Mouse (Mus musculus): Measurements from ENCODE around the gene Zgrf1.

The Zgrf1 gene

GRCm38 (mm10) chr3:127552973-127553719, at the start of gene Zgrf1, which contains the start of gene Larp7:
Zgrf1 (plus strand) TSS chr3:127553489.
Larp7 (minus strand) TSS chr3:127553349.
- peak; percentile 99 for DNase-seq (ENCODE audit: low spot score in 2 of 2)

DNA sequence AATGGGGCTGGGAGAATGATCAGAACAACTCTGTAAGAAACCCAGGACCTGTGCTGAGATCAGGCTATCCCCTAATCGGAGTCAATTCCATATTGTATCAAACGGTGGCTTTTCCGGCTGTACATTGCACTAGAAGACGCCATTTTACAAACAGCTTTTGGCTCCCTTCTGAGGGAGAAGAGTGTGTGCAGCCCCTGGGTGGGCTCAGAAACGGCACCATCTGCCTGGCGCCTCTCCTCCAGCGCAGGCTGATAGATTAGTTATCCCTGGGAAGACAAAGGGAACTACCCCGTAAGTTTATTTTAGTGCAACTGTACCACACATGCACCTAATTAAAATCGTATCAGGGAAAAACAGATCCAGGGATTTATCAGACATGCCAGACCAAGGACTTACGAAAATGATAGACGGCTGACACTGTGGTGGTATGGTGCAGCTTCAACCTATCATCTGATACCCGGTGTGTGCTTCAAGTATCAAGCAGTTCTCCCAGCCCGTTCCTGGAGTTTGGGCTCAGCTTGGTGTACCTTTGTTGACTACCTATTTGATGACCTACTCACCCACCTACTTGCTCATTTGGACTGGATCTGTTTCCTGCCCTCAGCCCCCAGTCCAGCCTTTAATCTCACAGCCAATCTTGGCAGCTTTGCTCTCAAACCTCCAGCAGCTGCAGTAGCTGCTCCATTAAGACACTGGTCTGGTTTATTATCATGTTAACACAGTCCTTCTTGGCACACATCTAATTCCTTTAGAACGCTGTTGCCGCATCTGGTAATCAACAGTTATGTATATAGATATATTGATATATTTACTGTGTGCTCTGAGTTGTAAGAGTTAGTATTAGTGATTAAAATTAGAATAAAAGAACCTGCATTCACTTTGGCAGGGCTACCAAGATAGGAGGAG, 45.2 kb upstream of the Zgrf1 start:
- DNase-seq (ENCODE audit: low spot score in 2 of 2) = no peak

GRCm38 (mm10) chr3:127511786-127512746, 41.2 kb upstream of the Zgrf1 start:
- no peak for DNase-seq (ENCODE audit: low spot score in 2 of 2)

GRCm38 (mm10) chr3:127512794-127513335, 40.4 kb upstream of the Zgrf1 start:
- DNase-seq (ENCODE audit: low spot score in 2 of 2) = no peak

DNA sequence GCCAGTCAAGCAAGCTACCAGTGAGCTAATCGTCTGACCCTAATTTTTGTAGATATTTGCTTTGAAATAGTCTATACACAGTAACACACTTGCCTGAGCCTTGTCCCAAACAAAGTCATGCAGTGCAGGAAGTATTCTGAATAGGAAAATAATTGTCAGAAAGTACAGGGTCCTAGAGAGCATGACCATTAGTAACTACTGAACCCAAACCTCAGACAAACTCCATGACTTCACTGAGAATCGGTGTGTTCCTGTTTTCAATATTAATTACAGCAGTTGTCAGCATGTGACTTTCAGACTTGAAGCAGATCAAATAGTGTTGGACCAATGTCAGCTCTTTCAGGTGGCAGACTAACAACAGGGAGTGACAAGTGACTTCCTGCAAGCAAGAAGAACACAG, 39.6 kb upstream of the Zgrf1 start:
- no peak for DNase-seq (ENCODE audit: low spot score in 2 of 2)

- DNase-seq (ENCODE audit: low spot score in 2 of 2) = no peak
Observed at GRCm38 (mm10) chr3:127515251-127515650, 38.0 kb upstream of the Zgrf1 start.

GRCm38 (mm10) chr3:127520300-127520699, 33.0 kb upstream of the Zgrf1 start:
- no peak for DNase-seq (ENCODE audit: low spot score in 2 of 2)

- DNase-seq (ENCODE audit: low spot score in 2 of 2) = no peak
Observed at GRCm38 (mm10) chr3:127521156-127521555, 32.1 kb upstream of the Zgrf1 start.

GRCm38 (mm10) chr3:127525188-127525819, 28.0 kb upstream of the Zgrf1 start:
- DNase-seq (ENCODE audit: low spot score in 2 of 2) = no peak

DNA sequence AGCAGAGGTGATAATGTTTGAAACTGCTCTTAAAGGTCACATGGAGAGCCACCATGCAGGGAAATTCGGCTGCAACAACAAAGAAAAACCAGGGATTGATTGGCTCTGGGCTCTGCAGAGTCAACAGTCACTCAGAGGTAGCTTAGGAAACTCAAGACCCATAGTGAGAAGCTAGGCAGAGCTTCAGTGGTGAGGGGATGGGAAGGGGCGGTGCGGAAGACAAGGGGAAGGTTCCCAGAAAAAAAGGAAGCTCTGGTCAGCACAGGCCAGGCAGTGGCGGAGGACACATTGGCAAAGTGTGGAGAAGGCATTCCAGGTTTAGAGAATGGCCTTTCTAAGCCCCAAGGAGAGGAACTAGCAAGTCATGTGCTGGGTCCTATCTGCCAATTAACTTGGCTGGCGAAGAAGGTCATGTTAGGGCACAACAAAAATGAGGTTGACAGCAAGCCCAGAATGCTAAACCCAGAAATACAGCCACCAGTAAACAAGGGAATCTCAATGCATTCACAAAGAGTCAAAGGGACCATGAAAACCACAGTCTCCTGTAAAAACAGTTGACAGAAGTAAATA, 25.7 kb upstream of the Zgrf1 start:
- DNase-seq (ENCODE audit: low spot score in 2 of 2) = peak in 1 of 2 experiments; percentile 11

- no peak for DNase-seq (ENCODE audit: low spot score in 2 of 2)
Observed at GRCm38 (mm10) chr3:127529210-127529609, 24.1 kb upstream of the Zgrf1 start.

DNA sequence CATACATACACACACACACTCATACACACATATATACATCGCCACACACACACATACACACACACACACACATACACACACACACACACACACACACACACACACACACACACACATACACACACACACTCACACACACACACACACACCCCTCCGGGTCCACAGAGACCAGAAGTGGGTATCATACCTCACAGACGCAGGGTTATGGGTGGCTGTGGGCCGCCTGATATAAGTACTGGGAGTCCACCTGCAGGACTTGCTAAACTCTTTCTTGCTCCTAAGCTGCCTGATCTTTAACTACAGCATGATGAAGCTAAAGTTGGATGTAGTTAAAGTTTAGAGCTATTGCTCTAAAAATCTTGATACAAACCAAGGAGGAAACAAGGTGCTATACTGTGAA, 23.5 kb upstream of the Zgrf1 start:
- DNase-seq (ENCODE audit: low spot score in 2 of 2) = no peak

GRCm38 (mm10) chr3:127530293-127530692, 23.0 kb upstream of the Zgrf1 start:
- no peak for DNase-seq (ENCODE audit: low spot score in 2 of 2)

GRCm38 (mm10) chr3:127539193-127539592, 14.1 kb upstream of the Zgrf1 start:
- no peak for DNase-seq (ENCODE audit: low spot score in 2 of 2)

GRCm38 (mm10) chr3:127543976-127544375, 9.3 kb upstream of the Zgrf1 start:
- DNase-seq (ENCODE audit: low spot score in 2 of 2) = no peak

DNA sequence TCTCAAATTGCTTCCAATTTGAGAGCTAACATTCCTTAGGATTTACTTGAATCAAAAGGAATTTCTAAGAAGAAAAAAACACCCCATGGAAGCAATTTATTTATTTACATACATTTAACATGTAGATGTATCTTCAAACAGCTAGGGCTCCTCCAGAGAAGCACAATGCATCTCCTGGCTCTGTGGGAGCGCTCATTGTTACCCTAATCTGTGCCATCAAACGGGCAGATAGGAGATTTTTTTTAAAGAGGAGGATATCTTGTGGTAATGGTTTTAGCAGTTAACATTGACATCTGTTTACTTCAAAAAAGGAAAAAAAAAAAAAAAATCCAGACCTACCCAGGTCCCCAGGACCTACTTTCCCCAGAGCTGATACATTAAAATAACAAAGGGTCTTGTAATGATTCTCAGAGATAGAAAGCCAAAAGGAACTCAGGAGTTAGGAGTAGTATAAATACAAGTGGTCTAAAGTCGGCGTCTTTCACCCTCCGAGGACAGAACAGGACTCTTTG, 8.6 kb upstream of the Zgrf1 start:
- DNase-seq (ENCODE audit: low spot score in 2 of 2) = no peak

DNA sequence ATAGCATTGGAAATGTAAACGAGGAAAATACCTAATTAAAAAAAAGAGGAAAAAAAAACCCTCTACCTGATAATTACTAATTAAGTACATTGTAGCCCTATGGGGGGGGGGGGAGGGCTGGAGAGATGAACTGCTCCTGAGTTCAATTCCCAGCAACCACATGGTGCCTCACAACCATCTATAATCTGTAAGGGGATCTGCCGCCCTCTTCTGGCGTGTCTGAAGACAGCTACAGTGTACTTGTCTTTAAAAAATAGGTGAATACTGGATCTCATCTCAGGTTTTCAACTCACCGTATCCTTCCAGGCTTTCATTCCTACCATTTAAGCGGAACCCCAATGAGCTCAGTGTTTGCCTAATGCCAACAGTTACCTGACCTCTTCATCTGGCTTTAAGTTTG, 5.4 kb upstream of the Zgrf1 start:
- DNase-seq (ENCODE audit: low spot score in 2 of 2) = no peak

GRCm38 (mm10) chr3:127552434-127552972, 786 bp upstream of the Zgrf1 start:
- no peak for DNase-seq (ENCODE audit: low spot score in 2 of 2)

DNA sequence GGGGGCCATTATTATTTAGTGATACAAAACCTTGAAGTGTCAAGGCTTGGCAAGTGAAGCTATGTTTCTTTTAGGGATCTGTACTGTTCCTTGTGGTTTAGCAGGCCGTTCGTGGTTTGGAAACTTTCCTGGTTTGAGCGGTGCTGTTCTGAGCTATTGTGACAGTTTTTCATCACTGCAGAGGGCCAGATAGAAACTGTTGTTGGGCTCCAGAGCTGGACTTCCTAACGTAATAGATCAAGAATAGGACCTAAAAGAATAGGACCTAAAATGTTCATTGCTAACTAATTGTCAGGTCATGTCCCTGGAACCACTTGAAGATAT, 393 bp downstream of the Zgrf1 start:
- DNase-seq (ENCODE audit: low spot score in 2 of 2) = no peak

DNA sequence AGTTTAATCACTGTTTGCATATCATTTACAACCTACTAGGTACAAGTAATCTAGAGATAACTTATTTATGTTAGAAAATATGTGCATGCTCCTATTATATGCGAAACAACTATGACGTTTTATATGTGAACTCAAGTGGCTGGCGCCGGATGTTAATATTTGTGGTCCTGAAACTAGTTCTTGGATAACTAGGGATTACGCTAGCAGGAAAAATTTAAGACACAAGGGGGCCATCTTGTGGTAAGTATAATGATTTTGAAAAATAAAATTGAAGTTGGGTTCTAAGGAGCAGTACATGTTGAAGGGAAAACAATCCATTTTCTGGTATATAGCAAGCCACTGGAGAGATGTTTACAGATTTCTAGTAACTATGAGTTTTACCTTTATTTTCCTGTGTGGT, 1.4 kb downstream of the Zgrf1 start:
- DNase-seq (ENCODE audit: low spot score in 2 of 2) = no peak

Data from frontal cortex, postnatal 10 days (tissue).